Mouse (Mus musculus) CD8-positive naive resting alpha-beta T cell, adult 2 months (primary cell): ENCODE results near the gene Cerk.
"Not testable (repeated sequence)": the region's sequence is repeated elsewhere in the genome, so short reads cannot be mapped to it uniquely, and the experiment has no call there.

Source experiments
- DNase-seq, 2 experiments: peaks; one replicate each; pipeline ENCODE4 v3.0.0; 2022; ENCODE audit warnings: low read depth in 2 of 2, low spot score in 2 of 2

The Cerk gene

DNA sequence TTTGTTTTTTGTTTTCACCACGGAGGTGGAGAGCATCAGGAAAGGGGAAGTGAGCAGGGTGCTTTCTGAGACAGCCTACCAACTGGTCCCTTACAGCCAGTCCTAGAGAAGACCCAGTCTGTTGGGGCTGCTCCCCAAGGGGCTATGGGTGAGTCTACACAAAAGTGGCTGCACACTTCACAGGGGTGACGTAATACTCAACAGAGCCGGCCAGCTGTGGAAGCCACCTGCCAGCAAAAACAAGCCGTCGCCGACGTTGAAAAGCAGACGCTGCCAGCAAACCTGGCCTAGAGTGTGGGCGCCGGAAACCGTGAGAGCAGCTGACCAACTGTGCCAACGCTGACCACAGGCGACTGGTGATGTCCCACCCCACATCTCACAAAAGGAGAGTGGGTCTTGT is 3.3 kb downstream of the Cerk start:
- DNase-seq = peak; percentile 61

DNA sequence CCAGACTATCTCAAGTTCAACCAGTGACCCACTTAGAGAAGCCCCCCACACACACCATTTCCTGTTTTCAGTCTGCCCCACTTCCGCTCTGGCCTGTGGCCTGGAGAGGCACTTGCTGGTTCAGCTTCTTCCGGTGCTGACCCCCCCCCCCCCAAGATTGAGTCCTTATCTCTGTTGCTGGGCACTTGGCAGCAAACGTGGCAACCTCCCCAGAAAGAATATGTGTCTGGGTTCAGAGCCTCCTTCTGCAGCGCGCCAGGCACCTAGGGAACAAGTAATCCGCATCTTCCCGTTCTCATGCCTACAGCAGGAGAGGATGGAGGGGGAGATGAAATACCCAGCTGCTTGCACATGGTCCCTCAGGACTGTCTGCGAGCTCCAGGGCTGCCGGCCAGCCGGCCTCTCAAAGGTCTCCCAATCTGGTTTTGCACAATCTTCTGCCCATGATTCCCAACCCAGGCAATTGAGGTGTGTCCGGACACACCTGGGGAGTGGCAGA is 4.0 kb downstream of the Cerk start:
- DNase-seq = peak in 1 of 2 experiments; percentile 38

DNA sequence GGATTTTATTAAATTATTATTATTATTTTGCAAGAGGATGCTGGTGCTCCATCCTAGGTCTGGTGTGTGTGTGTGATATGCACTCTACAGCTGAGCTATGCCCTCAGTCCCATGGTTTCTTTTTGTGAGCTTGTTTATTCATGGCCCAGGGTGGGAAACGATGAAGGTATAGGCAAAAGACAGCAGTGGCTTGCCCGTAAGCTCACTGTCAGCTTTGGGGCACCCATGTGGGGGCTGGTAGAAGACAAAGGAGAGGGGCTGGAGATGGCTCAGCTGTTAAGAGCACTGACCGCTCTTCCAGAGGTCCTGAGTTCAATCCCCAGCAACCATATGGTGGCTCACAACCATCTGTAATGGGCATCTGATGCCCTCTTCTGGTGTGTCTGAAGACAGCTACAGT is 4.6 kb downstream of the Cerk start:
- not testable (repeated sequence) for DNase-seq

DNA sequence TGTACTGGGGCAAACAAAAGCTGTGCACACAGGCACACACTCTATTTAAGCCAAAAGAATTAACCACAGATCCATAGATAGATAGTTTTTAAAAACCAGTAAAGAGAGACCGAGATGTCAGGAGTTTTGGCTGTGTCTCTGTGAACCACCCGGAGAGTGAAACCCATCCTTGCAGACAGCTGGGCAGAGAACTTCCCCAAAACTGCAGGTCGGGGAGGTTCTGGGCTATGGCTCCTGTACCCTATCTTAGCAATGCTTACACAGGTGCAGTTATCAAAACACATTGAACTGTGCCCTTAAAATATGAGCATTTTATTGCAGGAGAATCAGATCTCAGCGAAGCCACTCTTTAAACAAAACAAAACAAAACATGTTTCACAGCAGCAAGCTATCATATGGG is 5.5 kb downstream of the Cerk start:
- DNase-seq = no peak

DNA sequence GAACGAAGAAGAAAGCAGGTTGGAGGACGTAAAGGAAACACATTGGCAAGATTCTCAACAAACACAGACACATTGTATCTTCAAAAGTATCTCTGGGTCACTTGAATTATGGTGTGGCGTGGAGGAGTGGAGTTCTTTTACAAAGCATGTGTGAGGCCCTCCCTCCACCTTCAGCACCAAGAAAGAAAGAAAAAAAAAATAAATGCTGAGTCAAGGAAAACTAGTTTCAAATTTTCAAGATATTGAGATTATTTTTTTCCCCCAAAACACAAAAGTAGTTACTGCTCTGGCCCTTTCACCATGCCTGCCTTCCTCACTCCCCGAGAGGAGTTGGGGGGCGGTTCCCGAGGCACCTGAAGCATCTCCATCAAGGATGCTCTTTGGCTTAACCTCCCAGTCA is 7.3 kb downstream of the Cerk start:
- no peak for DNase-seq

DNA sequence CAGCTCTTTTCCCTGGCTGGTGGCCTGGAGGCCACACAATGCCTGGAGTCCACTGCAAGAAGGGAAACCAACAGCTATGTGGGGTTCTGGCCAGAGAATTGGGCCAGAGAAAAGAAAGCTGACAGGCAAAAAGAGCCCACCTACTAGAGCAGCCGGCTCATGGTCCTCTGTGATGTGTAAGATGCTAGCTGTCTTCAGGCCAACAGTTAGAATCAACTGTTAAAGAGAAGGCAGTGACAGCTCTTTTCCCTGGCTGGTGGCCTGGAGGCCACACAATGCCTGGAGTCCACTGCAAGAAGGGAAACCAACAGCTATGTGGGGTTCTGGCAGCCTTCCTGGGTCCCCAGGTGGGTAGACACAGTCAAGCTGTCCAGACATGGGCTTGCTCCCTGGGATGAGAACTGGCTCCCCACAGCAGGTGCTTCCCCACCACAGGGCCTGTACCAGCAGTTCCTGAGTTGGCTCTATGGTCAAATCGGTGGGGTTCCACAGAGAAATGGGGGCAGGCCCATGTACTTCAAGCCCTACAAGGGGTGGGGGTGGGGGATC is 8.2 kb downstream of the Cerk start:
- not testable (repeated sequence) for DNase-seq

DNA sequence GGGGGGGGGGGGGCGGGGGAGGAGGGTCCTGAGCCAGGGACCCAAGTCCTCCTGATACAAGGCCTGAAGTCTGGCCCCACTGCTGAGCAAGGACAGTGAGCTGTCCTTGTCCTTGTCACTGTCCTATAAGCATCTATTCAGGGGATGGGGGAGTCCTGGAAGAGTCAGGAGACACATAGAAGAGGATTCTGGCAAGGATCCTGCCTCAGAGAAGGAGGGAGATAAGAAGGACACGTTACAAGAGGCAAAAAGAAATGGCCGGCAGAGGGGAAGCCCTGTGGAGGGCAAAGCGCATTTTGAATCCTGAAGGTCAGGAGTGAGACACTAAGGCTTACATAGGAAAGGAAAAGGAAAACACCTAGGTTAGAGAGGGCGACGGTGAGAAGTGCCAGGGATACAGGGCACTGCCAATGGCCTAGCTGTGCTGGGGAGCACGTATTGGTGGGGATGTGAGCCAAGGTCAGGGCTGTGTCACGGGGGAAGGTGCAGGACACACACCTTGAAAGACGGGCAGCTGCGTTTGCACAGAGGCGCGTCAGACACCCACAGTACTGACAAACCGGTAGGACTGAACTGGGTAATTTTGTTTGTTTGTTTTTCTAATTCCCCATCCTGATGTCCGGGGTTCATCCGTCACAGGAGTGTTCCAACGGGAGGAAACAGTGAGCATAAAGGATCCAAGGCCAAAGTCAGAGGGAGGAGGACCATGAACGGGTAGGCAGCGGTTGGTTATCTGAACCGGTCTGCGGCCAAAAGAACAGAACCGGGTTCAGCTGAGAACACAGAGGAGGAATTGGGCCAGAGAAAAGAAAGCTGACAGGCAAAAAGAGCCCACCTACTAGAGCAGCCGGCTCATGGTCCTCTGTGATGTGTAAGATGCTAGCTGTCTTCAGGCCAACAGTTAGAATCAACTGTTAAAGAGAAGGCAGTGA is 8.9 kb downstream of the Cerk start:
- DNase-seq = no peak

DNA sequence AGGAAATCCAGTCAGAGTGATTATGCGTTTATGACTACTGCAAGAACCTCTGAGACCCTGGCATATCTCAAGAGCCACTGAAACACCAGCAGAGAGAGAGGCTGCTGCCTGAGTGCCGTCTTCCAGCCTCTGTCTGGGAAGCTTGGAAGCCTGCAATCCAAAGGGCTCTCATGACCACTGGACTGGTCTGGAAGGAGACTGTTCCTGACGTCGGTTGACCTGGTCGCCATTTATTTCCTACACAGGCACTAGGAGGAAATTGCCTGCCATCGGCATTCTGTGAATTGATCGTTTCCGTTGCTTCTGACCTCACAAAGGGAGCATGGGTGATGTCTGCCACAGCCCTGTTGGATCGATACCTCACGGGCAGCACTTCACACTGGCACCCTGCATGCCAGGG is 9.8 kb downstream of the Cerk start:
- DNase-seq = no peak

DNA sequence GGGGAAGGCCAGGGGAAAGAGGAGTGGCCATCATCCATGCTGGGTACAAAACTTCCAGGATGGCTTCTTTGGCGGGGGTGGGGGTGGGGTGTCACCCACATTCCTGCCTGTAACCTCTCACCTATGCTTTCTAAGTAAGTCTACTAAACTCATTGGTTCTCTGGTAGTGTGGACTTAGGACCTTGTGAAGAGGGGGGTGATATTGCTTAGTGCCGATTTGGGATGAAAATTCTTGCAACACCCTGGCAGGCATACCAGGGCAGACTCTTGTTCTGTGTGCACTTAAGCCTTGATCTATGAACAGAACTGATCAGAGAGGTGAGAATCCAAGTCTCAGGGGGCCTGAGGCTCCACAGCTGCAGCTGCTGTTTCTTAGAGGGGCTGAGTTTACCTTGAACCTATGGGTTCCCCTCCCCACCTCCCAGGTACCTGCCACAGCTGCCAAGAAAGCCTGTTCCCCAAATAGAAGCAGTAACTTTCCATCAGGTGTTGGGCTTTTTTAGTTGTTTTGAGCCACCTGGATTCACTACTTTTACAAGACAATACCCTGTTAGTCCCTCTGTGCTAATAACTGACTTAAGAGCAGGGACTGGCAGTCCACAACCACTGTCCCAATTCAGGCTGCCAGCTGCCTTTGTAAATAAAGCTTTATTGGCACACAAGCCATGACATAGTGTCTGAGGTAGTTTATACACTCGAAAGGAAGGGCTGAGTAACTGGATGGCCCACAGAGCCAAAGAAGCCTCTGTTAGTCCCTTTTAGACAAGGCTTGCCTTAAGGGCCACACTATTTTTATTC is 10.5 kb downstream of the Cerk start:
- DNase-seq = no peak

DNA sequence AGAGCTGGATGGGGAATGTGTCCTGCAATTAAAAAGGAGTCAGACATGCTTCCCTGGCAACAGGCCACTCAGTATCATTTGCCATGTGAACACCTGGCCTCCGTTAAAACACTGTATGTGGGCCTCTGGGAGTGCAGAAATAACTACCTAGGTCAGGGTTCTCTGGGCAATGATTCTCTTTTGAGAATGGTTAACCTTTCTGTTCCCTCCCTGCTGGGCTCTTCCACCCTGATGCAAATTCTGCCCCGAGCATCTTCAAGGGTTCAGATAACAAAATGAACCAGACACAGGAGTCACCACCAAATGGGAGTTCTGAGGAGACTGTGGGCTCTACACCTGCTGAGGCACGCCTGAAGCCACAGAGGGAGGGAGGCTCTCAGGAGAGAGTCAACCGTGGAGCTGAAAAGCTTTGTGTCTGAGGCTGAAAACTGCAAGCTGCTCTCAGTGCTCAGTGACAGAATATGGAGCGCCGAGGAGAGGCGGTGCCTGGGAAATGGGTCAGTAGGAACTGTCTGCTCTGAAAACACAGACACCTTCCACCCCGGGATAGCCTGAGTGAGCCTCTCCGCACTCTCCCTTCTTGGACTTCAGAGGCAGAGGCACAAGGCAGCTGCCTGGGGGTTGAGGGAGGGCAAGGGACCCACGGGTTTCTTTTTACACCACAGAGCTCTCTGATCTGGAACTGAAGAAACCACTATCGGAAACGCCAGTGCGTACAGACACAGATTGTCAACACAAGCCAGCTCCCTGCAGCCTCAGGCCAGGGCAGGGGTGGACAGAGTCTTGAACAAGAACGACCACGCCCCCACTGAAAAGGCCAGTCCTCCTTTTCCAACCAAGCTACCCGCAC is 12.6 kb downstream of the Cerk start:
- DNase-seq = peak; percentile 26 to 47

DNA sequence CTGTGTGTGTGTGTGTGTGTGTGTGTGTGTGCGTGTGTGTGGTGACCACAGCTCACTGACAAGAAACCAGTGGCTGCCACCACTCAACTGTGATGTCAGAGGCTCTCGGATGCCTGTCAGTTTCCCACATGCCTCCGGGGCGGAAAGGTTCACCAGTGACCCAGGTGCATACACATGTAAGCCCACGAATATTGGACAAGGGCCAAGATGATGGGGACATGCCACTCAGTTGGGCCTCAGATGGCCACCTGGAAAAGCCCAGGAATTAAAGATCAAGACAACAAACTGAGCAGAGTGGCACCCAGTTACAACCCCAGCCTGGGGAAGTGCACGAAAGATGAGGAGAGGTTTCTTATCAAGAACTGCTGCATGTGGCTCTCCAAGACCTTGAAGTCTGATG is 13.4 kb downstream of the Cerk start:
- DNase-seq = peak; percentile 57 to 65

DNA sequence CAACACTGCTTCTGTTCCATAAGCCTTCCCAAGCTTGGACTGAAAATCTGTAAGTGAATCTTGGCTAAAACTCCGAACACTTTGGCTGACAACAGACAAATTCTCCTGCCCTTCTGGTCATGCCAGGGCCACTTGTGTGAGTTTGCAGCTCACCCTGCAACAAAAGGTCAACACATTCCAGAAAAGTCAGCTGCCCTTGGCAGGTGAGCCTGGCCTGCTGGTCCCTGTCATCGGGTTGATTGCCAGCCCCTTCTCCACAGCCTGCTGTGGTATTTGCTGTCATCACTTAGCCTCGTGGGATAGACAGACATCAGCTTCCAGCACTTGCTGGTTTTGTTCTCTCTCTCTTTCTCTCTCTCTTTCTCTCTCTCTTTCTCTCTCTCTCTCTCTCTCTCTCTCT is 13.8 kb downstream of the Cerk start:
- no peak for DNase-seq

DNA sequence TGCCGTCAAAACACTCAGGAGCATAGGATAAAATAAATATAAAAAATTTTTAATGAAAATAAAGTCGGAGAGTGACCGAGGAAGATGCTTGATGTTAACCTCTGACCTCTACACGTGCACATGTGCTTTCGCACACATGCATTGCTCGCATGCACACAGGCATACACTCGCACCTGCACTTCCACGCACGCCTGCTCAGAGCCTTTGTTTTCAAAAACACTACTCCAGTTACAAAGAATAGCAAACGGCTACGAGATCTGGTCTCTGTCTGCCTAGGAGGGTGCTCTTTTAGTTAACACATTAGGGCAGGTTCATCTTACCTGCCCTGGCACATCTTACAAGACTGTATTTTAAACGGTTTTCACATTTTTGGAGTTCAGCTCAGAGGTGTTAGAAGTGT is 14.6 kb downstream of the Cerk start:
- DNase-seq = no peak

DNA sequence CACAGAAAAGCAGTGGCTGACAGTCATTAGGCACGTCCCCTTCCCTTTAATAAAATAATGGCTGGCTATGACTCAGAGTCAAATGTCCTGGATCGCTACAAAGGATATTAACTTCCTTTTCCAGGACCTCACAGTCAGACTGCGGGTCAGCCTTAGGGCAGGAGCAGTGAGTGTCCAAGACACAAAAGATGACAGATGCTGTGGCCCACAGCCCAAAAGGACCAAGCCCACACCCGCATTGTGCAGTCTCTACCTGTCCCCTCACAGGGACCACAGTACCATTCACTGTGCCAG is 16.2 kb downstream of the Cerk start:
- DNase-seq = no peak

DNA sequence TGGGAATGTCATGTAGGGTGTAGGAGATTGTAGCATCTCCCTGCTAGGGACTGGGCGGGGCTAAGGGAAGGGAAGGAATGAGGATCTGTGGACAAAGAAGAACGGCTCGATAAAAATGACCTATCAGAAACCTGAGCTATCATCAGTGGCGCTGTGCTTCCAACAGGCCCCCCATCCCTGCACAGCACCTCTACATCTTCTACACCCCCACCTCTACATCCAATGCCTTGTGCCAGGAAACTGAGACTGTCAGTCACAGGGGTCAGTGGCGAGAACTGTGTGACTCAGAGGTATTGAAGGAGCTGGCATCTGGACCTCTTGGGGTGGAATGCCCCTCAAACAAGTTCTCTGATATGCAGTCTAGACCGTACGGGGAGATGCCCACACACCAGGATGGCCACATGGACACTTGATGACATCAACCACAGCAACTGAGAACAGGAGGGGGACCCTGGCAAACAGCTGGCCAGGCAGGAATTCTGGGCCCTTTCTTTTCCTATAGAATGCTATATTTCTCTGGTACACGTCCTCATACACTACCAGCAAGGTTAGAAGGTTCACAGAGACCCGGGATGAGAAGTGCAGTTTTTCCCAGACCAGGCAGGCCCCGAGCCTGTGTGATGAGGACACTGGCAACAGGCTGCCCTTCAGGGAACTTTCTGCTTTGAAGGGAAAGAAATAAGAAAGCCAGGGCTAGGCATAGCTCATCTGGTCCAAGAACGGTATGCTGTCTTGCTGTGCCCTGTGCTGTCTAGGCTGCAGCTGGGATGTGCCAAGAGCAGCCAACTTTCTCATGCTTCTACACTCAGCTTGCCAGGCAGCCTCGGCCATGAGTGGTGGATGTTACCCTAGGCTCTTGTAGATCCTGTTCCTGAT is 16.8 kb downstream of the Cerk start:
- no peak for DNase-seq

DNA sequence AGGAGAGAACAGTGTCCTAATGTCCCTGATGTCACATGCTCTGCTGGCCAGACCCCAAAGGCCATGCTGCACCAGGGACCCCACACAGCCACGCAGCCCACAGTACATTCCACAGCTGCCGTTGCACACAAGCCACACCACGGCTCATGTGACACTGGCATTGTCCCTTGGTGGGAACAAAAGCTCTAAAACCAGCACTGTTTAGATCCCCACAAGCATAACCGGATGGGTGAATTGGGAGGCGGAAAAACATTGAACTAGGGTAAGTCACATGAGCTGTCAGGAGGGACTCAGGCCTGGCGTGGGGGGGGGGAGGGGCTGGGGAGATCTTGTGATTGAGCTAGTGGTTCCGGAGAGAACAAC is 17.5 kb downstream of the Cerk start:
- no peak for DNase-seq

DNA sequence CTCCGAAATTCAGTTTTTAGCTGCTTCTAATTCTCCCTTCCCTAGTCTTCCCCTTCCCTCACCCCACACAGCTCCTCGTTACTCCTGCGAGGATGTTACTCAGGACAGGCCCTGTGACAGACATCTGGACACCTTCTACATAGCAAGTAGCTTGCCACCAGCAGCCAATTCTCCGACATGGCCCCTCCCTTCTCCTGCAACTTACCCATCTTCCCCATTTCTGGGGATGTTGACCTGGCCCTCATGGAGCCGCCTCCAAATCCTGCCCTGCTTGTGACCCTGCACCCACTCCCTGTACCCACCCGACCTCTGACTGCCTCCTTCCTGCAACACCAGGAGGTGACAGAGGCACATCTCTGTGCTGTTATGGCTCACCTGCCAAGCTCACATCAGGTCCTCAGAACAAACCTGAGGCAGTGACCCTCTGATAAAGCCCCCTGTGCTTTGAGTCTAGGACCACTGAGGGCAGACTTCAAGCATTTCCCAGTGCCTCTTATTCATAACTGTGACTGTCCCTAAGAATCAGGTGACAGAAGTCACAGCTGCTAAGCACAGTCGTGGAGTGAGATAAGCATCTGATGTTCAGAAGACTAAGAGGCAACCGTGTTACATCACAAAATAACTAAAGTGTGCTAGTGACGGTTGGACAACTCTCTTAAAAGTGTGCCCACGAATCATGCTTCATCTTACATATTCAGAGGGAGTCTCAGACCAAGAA is 18.0 kb downstream of the Cerk start:
- no peak for DNase-seq

DNA sequence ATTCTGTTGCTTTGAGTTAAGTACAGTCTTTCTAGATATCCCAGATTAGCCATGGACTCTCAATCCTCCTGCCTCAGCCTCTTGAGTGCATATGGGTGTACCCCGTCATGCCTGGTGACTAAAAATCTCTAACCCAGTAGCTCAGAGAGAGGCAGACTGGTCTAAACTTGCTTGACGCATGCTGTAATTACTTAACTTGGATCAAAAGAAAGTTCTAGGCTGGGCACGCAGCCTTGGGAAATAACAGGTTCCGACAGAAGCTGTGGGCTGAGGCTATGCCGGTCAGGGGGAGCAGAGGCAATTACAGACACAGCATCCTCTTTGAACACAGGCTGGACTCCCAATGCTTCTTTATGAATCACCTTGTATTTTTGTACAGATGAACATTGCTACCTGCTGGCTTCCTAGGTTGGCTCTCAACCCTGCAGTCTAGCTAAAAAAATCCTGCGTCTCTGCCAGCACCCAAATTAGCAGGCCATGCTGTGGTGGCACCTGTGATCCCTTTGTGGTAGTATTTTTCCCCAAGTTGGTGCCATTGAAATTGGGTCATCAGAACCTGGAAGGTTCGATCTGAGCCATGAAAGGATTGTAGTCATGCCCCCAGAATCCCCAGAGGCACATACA is 18.8 kb downstream of the Cerk start:
- DNase-seq = no peak
